ENCODE assay signal across 8 mouse cellular contexts in genomic region chr3:108174672-108175531, GRCm38 (mm10). TPM values are rescaled to one million over a fixed set of nuclear protein-coding genes. Genes with fewer than 3 reads are reported as not detected.
A peak's percentile ranks its signal among the peaks of the same experiment; 100 is the strongest.
DNase-seq lines count a peak whose midpoint lies in the region; ATAC-seq lines count a peak whose summit lies in the region.

No protein-coding gene starts in this region.

- peaks cover 11% of the 10 kb centered on the region for H3K4me1 ChIP-seq in forebrain, embryonic 11.5 days (replicated peaks; ENCODE audit: control insufficient read depth, insufficient read depth, low read length)
- H3K4me1 ChIP-seq in midbrain, embryonic 16.5 days (ENCODE audit: control insufficient read depth, insufficient read depth, low read length): peaks cover 13% of the 10 kb centered on the region

- H3K36me3 ChIP-seq in forebrain, embryonic 11.5 days (ENCODE audit: control insufficient read depth, insufficient read depth, low read length): no peaks in the 10 kb centered on the region
- H3K36me3 ChIP-seq in midbrain, embryonic 16.5 days (ENCODE audit: control insufficient read depth, insufficient read depth, low read length): no peaks in the 10 kb centered on the region

- peak overlapping the region; percentile 35; the same call in 1 of the 2 replicates for H3K9ac ChIP-seq in forebrain, embryonic 11.5 days (ENCODE audit: low read length)
- H3K9ac ChIP-seq in midbrain, embryonic 16.5 days (ENCODE audit: low read depth, low read length): peak overlapping the region; percentile 49; the same call in 1 of the 2 replicates

- 21% methylated on average over 14 of the region's 14 CpGs for WGBS in forebrain, embryonic 11.5 days
- WGBS in midbrain, embryonic 16.5 days: 16% methylated on average over 12 of the region's 14 CpGs

- no peak overlapping the region for H3K4me3 ChIP-seq in forebrain, embryonic 11.5 days (ENCODE audit: low read depth, low read length)
- no peak overlapping the region for H3K4me3 ChIP-seq in midbrain, embryonic 16.5 days (ENCODE audit: low read depth, low read length)

- DNase-seq in urinary bladder, postnatal 14 days (ENCODE audit: low spot score): peak; percentile 52
- no peak for DNase-seq in urinary bladder, adult 18-20 months (ENCODE audit: low spot score in 2 of 2)
- peak; percentile 80 for DNase-seq in forebrain, embryonic 11.5 days (ENCODE audit: low spot score)
- DNase-seq in heart, postnatal 14 days: peak; percentile 41 to 51
- DNase-seq in layer of hippocampus, adult 9-11 months: peak; percentile 85
- no peak for DNase-seq in thymus, postnatal 25 days

- peak overlapping the region; percentile 26; the same call in 1 of the 2 replicates for H3K4me2 ChIP-seq in forebrain, embryonic 11.5 days (ENCODE audit: low read depth, low read length, severe bottlenecking)
- peak overlapping the region; percentile 42 for H3K4me2 ChIP-seq in midbrain, embryonic 16.5 days (ENCODE audit: low read length)

- no peaks in the 10 kb centered on the region for H3K27me3 ChIP-seq in forebrain, embryonic 11.5 days (ENCODE audit: control insufficient read depth, insufficient read depth, low read length)
- H3K27me3 ChIP-seq in midbrain, embryonic 16.5 days (ENCODE audit: control insufficient read depth, insufficient read depth, low read depth, low read length): no peaks in the 10 kb centered on the region

- H3K27ac ChIP-seq in forebrain, embryonic 11.5 days (ENCODE audit: low read depth, low read length): peak overlapping the region; percentile 4
- peak overlapping the region; percentile 85 for H3K27ac ChIP-seq in midbrain, embryonic 16.5 days (ENCODE audit: low read length)

- no peaks in the 10 kb centered on the region for H3K9me3 ChIP-seq in forebrain, embryonic 11.5 days (ENCODE audit: control insufficient read depth, low read length)
- H3K9me3 ChIP-seq in midbrain, embryonic 16.5 days (replicated peaks; ENCODE audit: control insufficient read depth, low read length, poor library complexity, severe bottlenecking): no peaks in the 10 kb centered on the region

- intact Hi-C loops in heart, postnatal 14 days (cut with DNase I): no loop called here

- ATAC-seq in forebrain, embryonic 11.5 days (replicated peaks; ENCODE audit: low FRiP score): peak; percentile 92
- ATAC-seq in midbrain, embryonic 16.5 days: peak; percentile 84
- ATAC-seq in erythroblast, adult 5-6 weeks (replicated peaks; ENCODE audit: low FRiP score, poor library complexity, severe bottlenecking): no peak

RNA-seq across cellular contexts. Expression of gene Amigo1, which starts 11.2 kb away (rescaled TPM):
- polyA plus RNA-seq in forebrain, embryonic 11.5 days (2014; fragmentation: Nextera tagmentation; extraction: Ambion mirVana): 4.2 and 5.2 TPM in 2 replicates
- total RNA-seq in heart, postnatal 14 days (2021): 10 to 100 TPM in 1 of 2 experiments, 1 to 10 TPM in 1; 9.0 to 10.1 TPM
- 11.8 and 12.6 TPM in 2 replicates for polyA plus RNA-seq in midbrain, embryonic 16.5 days (2015; fragmentation: Nextera tagmentation; extraction: Ambion mirVana)
- not detected in 2 replicates for total RNA-seq in erythroblast, adult 5-6 weeks (2015; ENCODE audit: low replicate concordance)
- total RNA-seq in erythroblast, adult 5-6 weeks (2017; ENCODE audit: low replicate concordance): 0.77 TPM in 1 of 2 replicates, not detected in the other

RNA-seq across cellular contexts. Expression of gene Gpr61, which starts 20.2 kb away (rescaled TPM):
- polyA plus RNA-seq in forebrain, embryonic 11.5 days (2014; fragmentation: Nextera tagmentation; extraction: Ambion mirVana): 0.25 and 0.32 TPM in 2 replicates
- not detected for total RNA-seq in heart, postnatal 14 days (2021)
- polyA plus RNA-seq in midbrain, embryonic 16.5 days (2015; fragmentation: Nextera tagmentation; extraction: Ambion mirVana): 6.1 and 8.3 TPM in 2 replicates
- total RNA-seq in erythroblast, adult 5-6 weeks (2015; ENCODE audit: low replicate concordance): not detected in 2 replicates
- not detected in 2 replicates for total RNA-seq in erythroblast, adult 5-6 weeks (2017; ENCODE audit: low replicate concordance)

RNA-seq across cellular contexts. Expression of gene Cyb561d1, which starts 26.1 kb away (rescaled TPM):
- 3.1 and 3.2 TPM in 2 replicates for polyA plus RNA-seq in forebrain, embryonic 11.5 days (2014; fragmentation: Nextera tagmentation; extraction: Ambion mirVana)
- total RNA-seq in heart, postnatal 14 days (2021): 1 to 10 TPM; 5.0 to 5.1 TPM
- 4.6 and 4.8 TPM in 2 replicates for polyA plus RNA-seq in midbrain, embryonic 16.5 days (2015; fragmentation: Nextera tagmentation; extraction: Ambion mirVana)
- 0.63 and 1.3 TPM in 2 replicates for total RNA-seq in erythroblast, adult 5-6 weeks (2015; ENCODE audit: low replicate concordance)
- 1.1 and 1.7 TPM in 2 replicates for total RNA-seq in erythroblast, adult 5-6 weeks (2017; ENCODE audit: low replicate concordance)

RNA-seq across cellular contexts. Expression of gene Gnai3, which starts 29.0 kb away (rescaled TPM):
- 210 and 213 TPM in 2 replicates for polyA plus RNA-seq in forebrain, embryonic 11.5 days (2014; fragmentation: Nextera tagmentation; extraction: Ambion mirVana)
- 10 to 100 TPM; 25.0 to 30.2 TPM for total RNA-seq in heart, postnatal 14 days (2021)
- 115 and 125 TPM in 2 replicates for polyA plus RNA-seq in midbrain, embryonic 16.5 days (2015; fragmentation: Nextera tagmentation; extraction: Ambion mirVana)
- total RNA-seq in erythroblast, adult 5-6 weeks (2015; ENCODE audit: low replicate concordance): 46.8 and 63.4 TPM in 2 replicates
- total RNA-seq in erythroblast, adult 5-6 weeks (2017; ENCODE audit: low replicate concordance): 38.2 and 46.0 TPM in 2 replicates

RNA-seq across cellular contexts. Expression of gene Atxn7l2, which starts 35.8 kb away (rescaled TPM):
- 22.3 and 24.3 TPM in 2 replicates for polyA plus RNA-seq in forebrain, embryonic 11.5 days (2014; fragmentation: Nextera tagmentation; extraction: Ambion mirVana)
- total RNA-seq in heart, postnatal 14 days (2021): 1 to 10 TPM; 2.9 to 3.0 TPM
- 23.0 and 23.8 TPM in 2 replicates for polyA plus RNA-seq in midbrain, embryonic 16.5 days (2015; fragmentation: Nextera tagmentation; extraction: Ambion mirVana)
- 0.58 and 0.84 TPM in 2 replicates for total RNA-seq in erythroblast, adult 5-6 weeks (2015; ENCODE audit: low replicate concordance)
- 0.56 and 1.4 TPM in 2 replicates for total RNA-seq in erythroblast, adult 5-6 weeks (2017; ENCODE audit: low replicate concordance)

Comparison
In these comparisons a context has a peak if more than half of its experiments do, and no peak if none do; other contexts are left out.
1. DNase-seq: peak in urinary bladder, postnatal 14 days (single experiment), forebrain, embryonic 11.5 days (single experiment), heart, postnatal 14 days (2 of 2) and layer of hippocampus, adult 9-11 months (single experiment); none in urinary bladder, adult 18-20 months (0 of 2) and thymus, postnatal 25 days (single experiment).
2. RNA of gene Amigo1, which starts 11.2 kb away (total RNA-seq): 9.0 to 10.1 TPM in heart, postnatal 14 days; 0.77 TPM in erythroblast, adult 5-6 weeks; every median in the first group is over 4 times any median in the second.